Mouse (Mus musculus) ES-Bruce4 (cell line): Measurements from ENCODE around the gene Actl6b. TPM values are rescaled to one million over a fixed set of nuclear protein-coding genes. Genes with fewer than 3 reads are reported as not detected.
A peak's percentile ranks its signal among the peaks of the same experiment; 100 is the strongest.

ENCODE experiments used
- H3K27ac ChIP-seq: 2 replicates; pipeline ENCODE4 v1.5.1; 2012; ENCODE audit warnings: low read length, inconsistent platforms; ENCODE audit not compliant: insufficient read depth
- H3K27me3 ChIP-seq: 2 replicates; pipeline ENCODE4 v1.6.1; 2012; ENCODE audit warnings: mild to moderate bottlenecking, low read length, inconsistent platforms; ENCODE audit not compliant: control insufficient read depth, poor library complexity, insufficient read depth, severe bottlenecking
- H3K36me3 ChIP-seq: 2 replicates; pipeline ENCODE4 v1.6.1; 2012; ENCODE audit warnings: inconsistent platforms, mild to moderate bottlenecking, low read length, moderate library complexity; ENCODE audit not compliant: control insufficient read depth, poor library complexity, insufficient read depth, severe bottlenecking
- H3K4me1 ChIP-seq: one replicate; pipeline ENCODE4 v1.8.1; 2011; ENCODE audit warnings: low read length; ENCODE audit not compliant: control insufficient read depth, insufficient read depth
- H3K4me3 ChIP-seq: 2 replicates; pipeline ENCODE4 v1.5.1; 2011; ENCODE audit warnings: low read depth, mild to moderate bottlenecking, low read length
- H3K9ac ChIP-seq: 2 replicates; pipeline ENCODE4 v1.6.1; 2012; ENCODE audit warnings: low read depth, mild to moderate bottlenecking, inconsistent platforms; ENCODE audit not compliant: poor library complexity, severe bottlenecking
- H3K9me3 ChIP-seq: replicated peaks from 2 replicates; pipeline ENCODE4 v1.6.1; 2012; ENCODE audit warnings: mild to moderate bottlenecking, low read length, inconsistent platforms; ENCODE audit not compliant: control insufficient read depth, poor library complexity, insufficient read depth, severe bottlenecking
- CTCF ChIP-seq: IDR thresholded peaks from one replicate; pipeline ENCODE4 v1.8.1; 2011; ENCODE audit warnings: low read depth, low read length
- EP300 ChIP-seq: IDR thresholded peaks from 2 replicates; pipeline ENCODE4 v1.6.1; 2011; ENCODE audit warnings: low read depth, low read length; ENCODE audit not compliant: insufficient read depth
- POLR2A ChIP-seq: IDR thresholded peaks from one replicate; pipeline ENCODE4 v1.8.1; 2011; ENCODE audit warnings: low read length; ENCODE audit not compliant: insufficient read depth
- polyA plus RNA-seq: library from polyadenylated mRNA; stranded (reverse); fragments of >200 nt; gene quantifications from 2 replicates; pipeline ENCODE4 v1.2.4, GENCODE M21; 2011; ENCODE audit warnings: low read depth; ENCODE audit not compliant: missing spikeins, insufficient read depth, insufficient read length

Actl6b gene
- not detected in 2 replicates for polyA plus RNA-seq

GRCm38 (mm10) chr5:137553411-137553837 is at the start of gene Actl6b:
Gene Actl6b (plus strand): TSS chr5:137553517.
- peak within 1 kb of the TSS; percentile 53 for H3K4me3 ChIP-seq
- TF ChIP-seq POLR2A, result no peak
- no peak for TF ChIP-seq EP300
- no peak for TF ChIP-seq CTCF
- H3K36me3 ChIP-seq, result no peaks in the 10 kb centered on the region
- no peaks in the 10 kb centered on the region for H3K27me3 ChIP-seq
- H3K4me1 ChIP-seq, result no peaks in the 10 kb centered on the region
- H3K27ac ChIP-seq, result no peak within 1 kb of the TSS
- no peaks in the 10 kb centered on the region for H3K9me3 ChIP-seq
- H3K9ac ChIP-seq, result no peak within 1 kb of the TSS

- H3K4me1 ChIP-seq, result no peaks in the 10 kb centered on the region
- TF ChIP-seq CTCF (no peak), POLR2A (no peak), EP300 (no peak)
- H3K27me3 ChIP-seq, result no peaks in the 10 kb centered on the region
- H3K4me3 ChIP-seq, result no peak overlapping the region
- no peaks in the 10 kb centered on the region for H3K9me3 ChIP-seq
- no peak overlapping the region for H3K9ac ChIP-seq
- H3K36me3 ChIP-seq, result no peaks in the 10 kb centered on the region
- H3K27ac ChIP-seq, result no peak overlapping the region
Observed at GRCm38 (mm10) chr5:137504041-137504440, 49.3 kb upstream of the Actl6b start.

- Histone ChIP-seq H3K27ac (0 out of 2 replicates have a peak overlapping the region, but pooled peaks have one; percentile 10), H3K9ac (peak overlapping the region; percentile 99), H3K4me1 (no peaks in the 10 kb centered on the region), H3K4me3 (peak overlapping the region; percentile 86), H3K27me3 (no peaks in the 10 kb centered on the region), H3K9me3 (no peaks in the 10 kb centered on the region), H3K36me3 (no peaks in the 10 kb centered on the region)
- TF ChIP-seq EP300, result 0 out of 2 replicates have a peak, but pooled peaks have one; percentile 20
- TF ChIP-seq POLR2A, result no peak
- TF ChIP-seq CTCF, result no peak
Observed at GRCm38 (mm10) chr5:137510014-137510501, 43.3 kb upstream of the Actl6b start.

GRCm38 (mm10) chr5:137510573-137511390 is 42.5 kb upstream of the Actl6b start:
- no peak for TF ChIP-seq CTCF
- no peak for TF ChIP-seq POLR2A
- TF ChIP-seq EP300, result no peak
- Histone ChIP-seq H3K36me3 (no peaks in the 10 kb centered on the region), H3K4me3 (peak overlapping the region; percentile 74), H3K4me1 (peaks cover 1% of the 10 kb centered on the region), H3K9ac (peak overlapping the region; percentile 99), H3K9me3 (no peaks in the 10 kb centered on the region), H3K27ac (no peak overlapping the region), H3K27me3 (no peaks in the 10 kb centered on the region)

GRCm38 (mm10) chr5:137511706-137512105 is 41.6 kb upstream of the Actl6b start:
- TF ChIP-seq POLR2A, result no peak
- no peak for TF ChIP-seq EP300
- TF ChIP-seq CTCF, result no peak
- Histone ChIP-seq H3K4me1 (peaks cover 1% of the 10 kb centered on the region), H3K9me3 (no peaks in the 10 kb centered on the region), H3K9ac (peak overlapping the region; percentile 99), H3K27ac (no peak overlapping the region), H3K4me3 (peak overlapping the region; percentile 74), H3K27me3 (no peaks in the 10 kb centered on the region), H3K36me3 (no peaks in the 10 kb centered on the region)
